Mouse (Mus musculus): Measurements from ENCODE around the gene Rpap3.

Gene Rpap3

GRCm38 (mm10) chr15:97731111-97731510 is 25.5 kb upstream of the Rpap3 start, which contains the start of gene Endou:
Gene Endou (minus strand): TSS chr15:97731339.
- DNase-seq (ENCODE audit: low read depth in 2 of 2, low spot score in 2 of 2), result no peak

- no peak for DNase-seq (ENCODE audit: low read depth in 2 of 2, low spot score in 2 of 2)
These were observed 24.7 kb upstream of the Rpap3 start for GRCm38 (mm10) chr15:97730365-97730764.

- no peak for DNase-seq (ENCODE audit: low read depth in 2 of 2, low spot score in 2 of 2)
These were observed 23.2 kb upstream of the Rpap3 start for GRCm38 (mm10) chr15:97728804-97729203.

- DNase-seq (ENCODE audit: low read depth in 2 of 2, low spot score in 2 of 2), result no peak
These were observed 22.8 kb upstream of the Rpap3 start for GRCm38 (mm10) chr15:97728394-97728793.

GRCm38 (mm10) chr15:97727520-97727919 is 21.9 kb upstream of the Rpap3 start:
- DNase-seq (ENCODE audit: low read depth in 2 of 2, low spot score in 2 of 2), result no peak

GRCm38 (mm10) chr15:97727048-97727447 is 21.4 kb upstream of the Rpap3 start:
- DNase-seq (ENCODE audit: low read depth in 2 of 2, low spot score in 2 of 2), result no peak

GRCm38 (mm10) chr15:97726310-97726709 is 20.7 kb upstream of the Rpap3 start:
- DNase-seq (ENCODE audit: low read depth in 2 of 2, low spot score in 2 of 2), result no peak

- no peak for DNase-seq (ENCODE audit: low read depth in 2 of 2, low spot score in 2 of 2)
These were observed 19.7 kb upstream of the Rpap3 start for GRCm38 (mm10) chr15:97725198-97725785.

- no peak for DNase-seq (ENCODE audit: low read depth in 2 of 2, low spot score in 2 of 2)
These were observed 18.9 kb upstream of the Rpap3 start for GRCm38 (mm10) chr15:97724346-97725197.

- DNase-seq (ENCODE audit: low read depth in 2 of 2, low spot score in 2 of 2), result no peak
These were observed 18.1 kb upstream of the Rpap3 start for GRCm38 (mm10) chr15:97723536-97724345.

GRCm38 (mm10) chr15:97721008-97721701 is 15.5 kb upstream of the Rpap3 start:
- peak in 1 of 2 experiments; percentile 20 for DNase-seq (ENCODE audit: low read depth in 2 of 2, low spot score in 2 of 2)

GRCm38 (mm10) chr15:97720026-97720675 is 14.5 kb upstream of the Rpap3 start:
- no peak for DNase-seq (ENCODE audit: low read depth in 2 of 2, low spot score in 2 of 2)

- no peak for DNase-seq (ENCODE audit: low read depth in 2 of 2, low spot score in 2 of 2)
These were observed 13.9 kb upstream of the Rpap3 start for GRCm38 (mm10) chr15:97719494-97719893.

GRCm38 (mm10) chr15:97718535-97719155 is 13.0 kb upstream of the Rpap3 start:
- DNase-seq (ENCODE audit: low read depth in 2 of 2, low spot score in 2 of 2), result no peak

GRCm38 (mm10) chr15:97717861-97718534 is 12.4 kb upstream of the Rpap3 start:
- DNase-seq (ENCODE audit: low read depth in 2 of 2, low spot score in 2 of 2), result peak; percentile 53 to 66

- no peak for DNase-seq (ENCODE audit: low read depth in 2 of 2, low spot score in 2 of 2)
These were observed 11.2 kb upstream of the Rpap3 start for GRCm38 (mm10) chr15:97716782-97717181.

- no peak for DNase-seq (ENCODE audit: low read depth in 2 of 2, low spot score in 2 of 2)
These were observed 10.1 kb upstream of the Rpap3 start for GRCm38 (mm10) chr15:97715734-97716133.

GRCm38 (mm10) chr15:97715083-97715482 is 9.5 kb upstream of the Rpap3 start:
- DNase-seq (ENCODE audit: low read depth in 2 of 2, low spot score in 2 of 2), result no peak

- DNase-seq (ENCODE audit: low read depth in 2 of 2, low spot score in 2 of 2), result no peak
These were observed 6.9 kb upstream of the Rpap3 start for GRCm38 (mm10) chr15:97712546-97712945.

GRCm38 (mm10) chr15:97710906-97711305 is 5.3 kb upstream of the Rpap3 start:
- no peak for DNase-seq (ENCODE audit: low read depth in 2 of 2, low spot score in 2 of 2)

All from CD8-positive naive resting alpha-beta T cell, adult 2 months (primary cell).